Mouse (Mus musculus) liver, embryonic 18 days (tissue): Measurements from ENCODE around the gene Spp2. TPM values are rescaled to one million over a fixed set of nuclear protein-coding genes. Genes with fewer than 3 reads are reported as not detected.

Experiments used
- polyA plus RNA-seq: library from polyadenylated mRNA; depleted of rRNA; stranded (reverse); fragments of >200 nt; gene quantifications from 2 replicates; pipeline ENCODE4 v1.2.3, GENCODE M21; 2012; rRNA removed

Gene Spp2
- polyA plus RNA-seq, result 354 and 439 TPM in 2 replicates

GRCm38 (mm10) chr1:88406807-88407198 is at the start of gene Spp2:
Gene Spp2 (plus strand): TSS chr1:88406961.

Other genes starting within 250 kb of the Spp2 start
- 0.37 and 0.50 TPM in 2 replicates for gene Ugt1a5, start 240.9 kb upstream of the Spp2 start, polyA plus RNA-seq
- gene Ugt1a2, start 206.4 kb upstream of the Spp2 start, polyA plus RNA-seq, result 0.06 and 0.12 TPM in 2 replicates
- 3.4 and 4.7 TPM in 2 replicates for gene Dnajb3, start 201.2 kb upstream of the Spp2 start, polyA plus RNA-seq
- 78.8 and 129 TPM in 2 replicates for gene Ugt1a1, start 195.0 kb upstream of the Spp2 start, polyA plus RNA-seq
- gene Mroh2a, start 180.0 kb upstream of the Spp2 start, polyA plus RNA-seq, result 3.6 and 4.9 TPM in 2 replicates
- gene Hjurp, start 129.3 kb upstream of the Spp2 start, polyA plus RNA-seq, result 54.5 and 64.0 TPM in 2 replicates
- not detected in 2 replicates for gene Trpm8, start 129.3 kb upstream of the Spp2 start, polyA plus RNA-seq
- gene Glrp1, start 103.1 kb downstream of the Spp2 start, polyA plus RNA-seq, result 0.05 and 0.14 TPM in 2 replicates